Mouse (Mus musculus): Measurements from ENCODE around the gene Grcc10.

DNA sequence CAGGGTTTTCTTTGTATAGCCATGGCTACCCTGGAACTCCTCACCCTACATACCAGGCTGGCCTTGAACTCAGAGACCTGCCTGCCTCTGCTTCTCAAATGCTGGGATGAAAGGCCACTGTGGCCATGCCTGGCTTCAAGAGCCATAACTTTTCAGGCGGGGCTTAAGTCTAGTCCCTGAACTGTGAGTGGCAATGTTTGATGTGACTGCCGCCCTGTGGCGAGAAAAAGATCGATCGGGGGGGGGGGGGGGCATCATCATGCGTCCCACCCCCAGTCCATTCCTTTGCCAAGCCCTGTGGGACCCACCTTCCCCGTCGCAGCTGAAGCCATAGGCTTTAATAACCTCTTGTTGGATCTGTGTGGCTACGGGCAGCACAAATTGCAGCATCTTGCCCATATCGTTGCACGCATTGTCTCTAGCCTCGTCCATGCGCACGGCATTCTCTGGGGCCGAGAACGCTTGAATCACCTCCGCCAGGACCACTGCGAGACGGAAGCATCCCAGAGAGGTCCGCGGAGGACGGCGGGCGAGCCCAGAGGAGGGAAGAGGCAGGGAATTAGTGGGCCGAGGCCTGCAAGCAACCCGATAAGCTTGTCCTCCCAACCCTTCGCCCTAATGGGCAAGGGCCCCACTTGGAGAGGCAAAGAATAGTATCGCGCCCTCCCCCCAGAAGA lies 825 bp downstream of the Grcc10 start:
- TF ChIP-seq POLR2A (IDR thresholded peaks at IDR 0.05; ENCODE audit: low read depth, low read length) (no peak), CTCF (IDR thresholded peaks at IDR 0.05; ENCODE audit: extremely low read depth, insufficient read length, insufficient replicate concordance, low read depth, low read length) (peak; percentile 58; the same call in 1 of the 2 replicates)
